Mouse (Mus musculus) stomach, embryonic 15.5 days (tissue): Measurements from ENCODE around the gene E2f2. TPM values are rescaled to one million over a fixed set of nuclear protein-coding genes. Genes with fewer than 3 reads are reported as not detected.

Experiments
- ATAC-seq: fragments of 200-750 bp; cut with Nextera tagmentation; 2 replicates; pipeline ENCODE4 v1.8.0; 2017; ENCODE audit warnings: low read depth, moderate number of reproducible peaks, moderate TSS enrichment; ENCODE audit not compliant: insufficient read depth, low FRiP score
- H3K27ac ChIP-seq: fragments of 300-500 bp; sonication (generic); 2 replicates; pipeline ENCODE4 v1.5.1; 2015; ENCODE audit warnings: mild to moderate bottlenecking, inconsistent platforms
- H3K27me3 ChIP-seq: fragments of 300-500 bp; sonication (generic); replicated peaks from 2 replicates; pipeline ENCODE4 v1.6.1; 2015; ENCODE audit warnings: inconsistent platforms
- H3K36me3 ChIP-seq: fragments of 300-500 bp; sonication (generic); 2 replicates; pipeline ENCODE4 v1.6.1; 2015; ENCODE audit warnings: inconsistent platforms
- H3K4me1 ChIP-seq: fragments of 300-500 bp; sonication (generic); 2 replicates; pipeline ENCODE4 v1.6.1; 2015; ENCODE audit warnings: inconsistent platforms
- H3K4me2 ChIP-seq: fragments of 300-500 bp; sonication (generic); 2 replicates; pipeline ENCODE4 v1.6.1; 2015; ENCODE audit warnings: mild to moderate bottlenecking, inconsistent platforms
- H3K4me3 ChIP-seq: fragments of 300-500 bp; sonication (generic); replicated peaks from 2 replicates; pipeline ENCODE4 v1.5.1; 2015; ENCODE audit warnings: inconsistent platforms
- H3K9ac ChIP-seq: fragments of 300-500 bp; sonication (generic); 2 replicates; pipeline ENCODE4 v1.6.1; 2015; ENCODE audit warnings: inconsistent platforms
- H3K9me3 ChIP-seq: fragments of 300-500 bp; sonication (generic); 2 replicates; pipeline ENCODE4 v1.6.1; 2016; ENCODE audit warnings: inconsistent platforms
- WGBS: fragments of 180-500 bp; shearing (Covaris S2); methylation state at CpG from one replicate; pipeline ENCODE4 v1.1.7; 2015; 5-methylcytosine and 5-hydroxymethylcytosine counted together
- polyA plus RNA-seq: library from polyadenylated mRNA; unstranded; fragments of >200 nt; fragmentation: Nextera tagmentation; extraction: Ambion mirVana; gene quantifications from 2 replicates; pipeline ENCODE4 v1.2.1, GENCODE M21; 2015

E2f2 gene
- polyA plus RNA-seq, 1 experiment from 2014 or later: 11.4 TPM

- Histone ChIP-seq H3K9ac (no peak overlapping the region), H3K27ac (peak overlapping the region; percentile 87), H3K4me3 (no peak overlapping the region), H3K9me3 (no peaks in the 10 kb centered on the region), H3K4me1 (peaks cover 36% of the 10 kb centered on the region), H3K36me3 (no peaks in the 10 kb centered on the region), H3K4me2 (peak overlapping the region; percentile 45), H3K27me3 (no peaks in the 10 kb centered on the region)
- peak; percentile 40; the same call in 1 of the 2 replicates for ATAC-seq
- 19% methylated on average over 18 of the region's 18 CpGs for WGBS
These were observed 46.5 kb downstream of the E2f2 start for GRCm38 (mm10) chr4:136218595-136219214.

GRCm38 (mm10) chr4:136220133-136220775 lies 48.1 kb downstream of the E2f2 start:
- Histone ChIP-seq H3K4me3 (0 out of 2 replicates have a peak overlapping the region, but pooled peaks have one; percentile 2), H3K9ac (no peak overlapping the region), H3K27ac (peak overlapping the region; percentile 60), H3K9me3 (no peaks in the 10 kb centered on the region), H3K4me2 (peak overlapping the region; percentile 48), H3K4me1 (peaks cover 35% of the 10 kb centered on the region), H3K36me3 (no peaks in the 10 kb centered on the region), H3K27me3 (no peaks in the 10 kb centered on the region)
- ATAC-seq: no peak; the same call in 1 of the 2 replicates
- WGBS: 13% methylated on average over 17 of the region's 17 CpGs

DNA sequence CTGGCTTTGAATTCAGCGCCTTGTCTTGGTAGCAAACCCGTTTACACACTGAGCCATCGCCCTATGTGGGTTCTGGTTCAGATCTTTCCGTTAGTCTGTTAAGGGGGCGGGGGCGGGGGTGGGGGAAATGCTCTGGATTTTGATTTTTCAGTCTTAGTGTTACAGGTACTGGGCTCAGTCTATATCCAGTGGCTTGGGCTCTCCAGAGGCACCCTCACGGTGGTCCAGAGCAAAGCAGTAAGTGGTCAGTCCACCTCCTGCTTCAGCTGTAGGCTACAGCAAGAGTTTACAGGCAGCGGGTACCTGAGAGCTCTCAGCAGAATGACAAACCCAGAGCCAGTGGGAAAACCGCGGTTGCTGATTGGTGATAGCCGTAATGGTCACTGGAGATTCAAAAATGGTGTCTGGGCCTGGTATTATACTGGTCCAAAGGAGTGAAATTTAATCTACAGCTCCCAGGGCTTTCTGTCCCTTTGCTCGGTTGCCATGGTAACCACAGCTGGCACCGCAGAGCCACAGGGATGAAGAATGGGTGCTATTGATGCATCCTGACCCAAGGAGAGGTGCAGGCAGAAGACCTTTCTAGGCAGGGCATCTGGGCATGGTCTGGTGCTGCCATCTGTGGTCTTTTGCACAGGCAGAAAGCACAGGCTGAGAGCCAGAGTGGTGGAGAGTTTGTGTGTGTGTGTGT lies 51.5 kb downstream of the E2f2 start:
- Histone ChIP-seq H3K36me3 (no peaks in the 10 kb centered on the region), H3K27me3 (no peaks in the 10 kb centered on the region), H3K9ac (no peak overlapping the region), H3K9me3 (no peaks in the 10 kb centered on the region), H3K27ac (no peak overlapping the region), H3K4me2 (no peak overlapping the region), H3K4me3 (no peak overlapping the region), H3K4me1 (peaks cover 27% of the 10 kb centered on the region)
- no peak for ATAC-seq
- 68% methylated on average over 13 of the region's 13 CpGs for WGBS

DNA sequence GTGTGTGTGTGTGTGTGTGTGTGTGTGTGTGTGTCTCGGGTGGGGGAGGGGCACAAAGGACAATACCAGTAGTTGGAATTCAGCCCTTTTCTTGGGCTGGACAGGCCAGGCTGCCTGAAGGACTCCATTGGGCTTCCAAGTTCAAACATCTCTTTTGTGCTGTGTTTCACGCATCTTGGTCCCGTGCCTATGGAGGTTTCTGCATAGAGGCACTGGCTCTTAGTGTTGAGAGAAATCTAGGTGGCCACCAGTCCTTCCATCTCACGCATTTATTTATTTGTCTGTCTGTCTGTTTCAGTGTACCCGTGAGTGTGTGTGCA lies 52.0 kb downstream of the E2f2 start:
- Histone ChIP-seq H3K27me3 (no peaks in the 10 kb centered on the region), H3K9me3 (no peaks in the 10 kb centered on the region), H3K36me3 (no peaks in the 10 kb centered on the region), H3K4me2 (no peak overlapping the region), H3K27ac (no peak overlapping the region), H3K9ac (no peak overlapping the region), H3K4me3 (no peak overlapping the region), H3K4me1 (peaks cover 22% of the 10 kb centered on the region)
- WGBS: 62% methylated on average over 5 of the region's 5 CpGs
- ATAC-seq: no peak

DNA sequence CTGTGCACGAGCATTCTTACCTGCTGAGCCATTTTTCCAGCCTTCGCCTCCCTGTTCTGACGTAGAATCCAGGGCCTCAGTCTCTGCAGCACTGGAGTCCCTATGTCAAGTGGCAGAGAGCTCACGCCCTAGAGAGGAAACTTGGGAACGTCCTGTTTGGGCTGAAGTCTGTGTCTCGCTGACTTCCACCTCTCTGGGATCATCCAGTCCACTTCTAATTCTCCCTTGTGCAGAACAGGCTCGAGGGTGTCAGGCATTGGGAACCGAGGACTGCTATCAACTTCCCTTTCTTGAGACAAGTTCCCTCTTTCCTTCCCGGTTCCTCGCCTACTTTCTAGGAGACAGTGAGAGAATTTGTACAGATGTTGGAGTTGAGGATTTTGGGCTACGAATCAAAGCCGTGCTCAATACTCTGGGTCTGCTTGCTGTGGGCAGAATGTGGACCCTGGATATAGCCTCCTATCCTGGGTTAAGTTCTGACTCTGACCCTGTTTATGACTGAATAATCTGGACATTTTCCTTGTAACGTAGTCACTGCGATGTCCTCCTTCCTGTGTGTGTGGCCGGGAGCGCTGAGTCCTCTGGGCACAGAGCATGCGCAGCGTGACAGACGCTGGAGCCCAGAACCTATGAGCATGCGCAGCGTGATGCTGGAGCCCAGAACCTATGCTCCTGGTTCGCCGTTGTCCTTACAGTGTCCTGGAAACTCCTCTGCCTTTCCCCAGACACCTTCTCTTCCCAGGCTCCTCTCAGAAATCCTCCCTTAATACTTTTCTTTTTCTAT lies 52.7 kb downstream of the E2f2 start:
- 0 out of 2 replicates have a peak, but pooled peaks cover 3% of the 10 kb centered on the region for H3K36me3 ChIP-seq
- H3K27me3 ChIP-seq: no peaks in the 10 kb centered on the region
- H3K9ac ChIP-seq: no peak overlapping the region
- no peak overlapping the region for H3K4me2 ChIP-seq
- H3K4me1 ChIP-seq: peaks cover 17% of the 10 kb centered on the region
- ATAC-seq: no peak
- H3K27ac ChIP-seq: no peak overlapping the region
- no peak overlapping the region for H3K4me3 ChIP-seq
- WGBS: 77% methylated on average over 23 of the region's 23 CpGs
- H3K9me3 ChIP-seq: no peaks in the 10 kb centered on the region

DNA sequence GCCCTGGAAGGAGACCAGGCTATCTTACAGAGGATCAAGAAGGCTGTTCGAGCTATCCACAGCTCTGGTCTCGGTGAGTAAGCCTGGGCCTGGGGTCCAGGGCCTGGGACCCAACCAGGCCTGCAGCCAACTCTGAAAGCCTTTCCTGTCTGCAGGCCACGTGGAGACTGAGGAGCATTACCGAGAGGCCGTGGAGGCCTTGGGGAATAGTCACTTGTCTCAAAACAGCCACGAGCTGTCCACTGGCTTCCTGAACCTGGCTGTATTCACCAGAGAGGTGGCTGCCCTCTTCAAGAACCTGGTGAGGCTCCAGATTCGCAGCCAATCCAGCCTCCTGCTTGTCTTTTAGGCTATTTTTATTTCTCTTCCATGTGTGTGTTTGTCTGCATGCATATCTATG lies 55.2 kb downstream of the E2f2 start:
- Histone ChIP-seq H3K36me3 (0 out of 2 replicates have a peak, but pooled peaks cover 3% of the 10 kb centered on the region), H3K27ac (no peak overlapping the region)
- no peak for ATAC-seq

DNA sequence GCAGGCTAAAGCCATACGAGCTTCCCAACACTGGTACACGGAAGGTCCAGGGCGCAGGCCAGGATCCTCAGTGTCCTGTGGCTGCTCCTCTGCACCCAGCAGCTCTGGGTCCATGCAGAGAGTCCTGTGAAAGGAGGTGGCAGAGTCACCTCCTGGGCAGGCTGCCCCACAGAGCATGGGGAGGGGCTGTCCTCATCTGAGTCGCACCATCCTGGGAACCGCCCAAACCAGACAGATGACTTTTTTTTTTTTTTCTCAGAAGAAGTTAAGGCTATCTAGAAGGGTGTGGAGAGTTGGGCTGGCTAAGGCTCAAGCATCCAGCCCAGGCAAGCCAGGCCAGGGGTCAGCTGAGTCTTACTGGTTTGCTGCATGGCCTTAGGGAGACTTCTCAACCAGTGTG lies 56.4 kb downstream of the E2f2 start:
- peak; percentile 40; the same call in 1 of the 2 replicates for ATAC-seq
- WGBS: 59% methylated on average over 5 of the region's 5 CpGs

More for the DNA sequence above, 55.2 kb downstream of the E2f2 start:
- H3K9me3 ChIP-seq: no peaks in the 10 kb centered on the region
- H3K9ac ChIP-seq: no peak overlapping the region
- no peak overlapping the region for H3K4me3 ChIP-seq
- no peaks in the 10 kb centered on the region for H3K27me3 ChIP-seq
- H3K4me2 ChIP-seq: no peak overlapping the region
- peaks cover 4% of the 10 kb centered on the region; the same call in 1 of the 2 replicates for H3K4me1 ChIP-seq
- 62% methylated on average over 7 of the region's 7 CpGs for WGBS

GRCm38 (mm10) chr4:136238669-136239068 lies 66.5 kb downstream of the E2f2 start:
- Histone ChIP-seq H3K4me3 (no peak overlapping the region), H3K9ac (no peak overlapping the region), H3K9me3 (no peaks in the 10 kb centered on the region), H3K27me3 (peaks cover 7% of the 10 kb centered on the region; the same call in 1 of the 2 replicates), H3K4me2 (no peak overlapping the region), H3K4me1 (peaks cover 6% of the 10 kb centered on the region; the same call in 1 of the 2 replicates), H3K36me3 (no peaks in the 10 kb centered on the region), H3K27ac (no peak overlapping the region)
- no peak for ATAC-seq
- 40% methylated on average over 13 of the region's 13 CpGs for WGBS

More for the DNA sequence above, 56.4 kb downstream of the E2f2 start:
- Histone ChIP-seq H3K4me1 (peaks cover 4% of the 10 kb centered on the region; the same call in 1 of the 2 replicates), H3K9ac (no peak overlapping the region), H3K36me3 (0 out of 2 replicates have a peak, but pooled peaks cover 3% of the 10 kb centered on the region), H3K27ac (no peak overlapping the region), H3K4me3 (no peak overlapping the region), H3K4me2 (no peak overlapping the region), H3K27me3 (no peaks in the 10 kb centered on the region), H3K9me3 (no peaks in the 10 kb centered on the region)

DNA sequence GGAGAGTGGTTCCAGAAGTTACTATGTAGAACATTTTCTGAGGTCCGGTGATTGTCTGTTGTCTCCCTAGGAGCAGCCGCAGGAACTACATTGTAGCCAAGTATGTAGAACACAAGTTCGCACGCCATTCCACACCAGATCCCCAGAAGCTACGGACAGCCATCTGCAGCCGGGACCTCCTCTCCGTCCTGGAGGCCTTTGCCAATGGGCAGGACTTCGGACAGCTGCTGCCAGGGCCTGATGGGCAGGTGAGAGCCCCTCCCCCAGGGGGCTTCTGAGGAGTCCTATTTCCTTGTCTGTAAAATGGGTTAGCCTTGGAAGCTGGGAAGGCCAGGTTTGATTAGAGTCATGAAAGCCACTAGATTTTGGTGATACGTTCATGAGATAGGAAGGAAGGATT lies 66.9 kb downstream of the E2f2 start:
- 79% methylated on average over 9 of the region's 9 CpGs for WGBS
- Histone ChIP-seq H3K9me3 (no peaks in the 10 kb centered on the region), H3K9ac (no peak overlapping the region), H3K36me3 (no peaks in the 10 kb centered on the region; the same call in 1 of the 2 replicates), H3K4me2 (no peak overlapping the region), H3K4me1 (peaks cover 6% of the 10 kb centered on the region; the same call in 1 of the 2 replicates), H3K27ac (no peak overlapping the region), H3K4me3 (no peak overlapping the region), H3K27me3 (peaks cover 7% of the 10 kb centered on the region; the same call in 1 of the 2 replicates)
- ATAC-seq: no peak

GRCm38 (mm10) chr4:136239622-136240021 lies 67.4 kb downstream of the E2f2 start:
- WGBS: 26% methylated on average over 8 of the region's 8 CpGs

GRCm38 (mm10) chr4:136240123-136240522 lies 67.9 kb downstream of the E2f2 start:
- no peak overlapping the region for H3K4me2 ChIP-seq
- no peak overlapping the region for H3K27ac ChIP-seq
- no peak for ATAC-seq
- no peaks in the 10 kb centered on the region; the same call in 1 of the 2 replicates for H3K36me3 ChIP-seq
- H3K4me3 ChIP-seq: no peak overlapping the region
- peaks cover 7% of the 10 kb centered on the region; the same call in 1 of the 2 replicates for H3K27me3 ChIP-seq
- WGBS: 76% methylated on average over 14 of the region's 14 CpGs
- H3K9me3 ChIP-seq: no peaks in the 10 kb centered on the region
- peaks cover 6% of the 10 kb centered on the region; the same call in 1 of the 2 replicates for H3K4me1 ChIP-seq
- H3K9ac ChIP-seq: no peak overlapping the region

More at GRCm38 (mm10) chr4:136239622-136240021, 67.4 kb downstream of the E2f2 start:
- Histone ChIP-seq H3K4me3 (no peak overlapping the region), H3K27ac (no peak overlapping the region), H3K4me2 (no peak overlapping the region), H3K9me3 (no peaks in the 10 kb centered on the region), H3K36me3 (no peaks in the 10 kb centered on the region; the same call in 1 of the 2 replicates), H3K4me1 (peaks cover 6% of the 10 kb centered on the region; the same call in 1 of the 2 replicates), H3K27me3 (peaks cover 7% of the 10 kb centered on the region; the same call in 1 of the 2 replicates), H3K9ac (no peak overlapping the region)
- ATAC-seq: no peak
